Mouse (Mus musculus): ENCODE data around the gene Slc35c2. TPM values are rescaled to one million over a fixed set of nuclear protein-coding genes. Genes with fewer than 3 reads are reported as not detected.

Slc35c2 gene
- polyA plus RNA-seq, 2 experiments from 2014 or later: 31.1 to 45.6 TPM

GRCm38 (mm10) chr2:165234613-165235291, 52.9 kb downstream of the Slc35c2 start, which contains the start of gene Cdh22:
Gene Cdh22 (minus strand): TSS chr2:165234853.
- no peak for ATAC-seq

DNA sequence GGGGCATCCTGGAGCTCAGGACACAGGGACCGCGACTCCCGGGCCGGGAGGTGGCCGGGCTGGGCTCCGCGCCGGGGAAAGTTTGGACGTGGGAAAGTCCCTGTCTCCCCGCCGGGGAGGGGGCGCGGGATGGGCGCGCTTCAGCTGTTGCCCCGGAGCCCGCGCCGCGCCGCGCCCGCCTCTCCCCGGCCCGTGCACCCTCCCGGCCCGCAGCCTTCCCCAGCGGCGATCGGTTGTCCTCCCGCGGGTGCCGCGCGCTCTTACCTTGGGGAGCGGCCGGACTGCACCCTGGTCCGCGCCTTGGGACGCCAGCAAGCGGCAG, 53.4 kb downstream of the Slc35c2 start:
- ATAC-seq: no peak

DNA sequence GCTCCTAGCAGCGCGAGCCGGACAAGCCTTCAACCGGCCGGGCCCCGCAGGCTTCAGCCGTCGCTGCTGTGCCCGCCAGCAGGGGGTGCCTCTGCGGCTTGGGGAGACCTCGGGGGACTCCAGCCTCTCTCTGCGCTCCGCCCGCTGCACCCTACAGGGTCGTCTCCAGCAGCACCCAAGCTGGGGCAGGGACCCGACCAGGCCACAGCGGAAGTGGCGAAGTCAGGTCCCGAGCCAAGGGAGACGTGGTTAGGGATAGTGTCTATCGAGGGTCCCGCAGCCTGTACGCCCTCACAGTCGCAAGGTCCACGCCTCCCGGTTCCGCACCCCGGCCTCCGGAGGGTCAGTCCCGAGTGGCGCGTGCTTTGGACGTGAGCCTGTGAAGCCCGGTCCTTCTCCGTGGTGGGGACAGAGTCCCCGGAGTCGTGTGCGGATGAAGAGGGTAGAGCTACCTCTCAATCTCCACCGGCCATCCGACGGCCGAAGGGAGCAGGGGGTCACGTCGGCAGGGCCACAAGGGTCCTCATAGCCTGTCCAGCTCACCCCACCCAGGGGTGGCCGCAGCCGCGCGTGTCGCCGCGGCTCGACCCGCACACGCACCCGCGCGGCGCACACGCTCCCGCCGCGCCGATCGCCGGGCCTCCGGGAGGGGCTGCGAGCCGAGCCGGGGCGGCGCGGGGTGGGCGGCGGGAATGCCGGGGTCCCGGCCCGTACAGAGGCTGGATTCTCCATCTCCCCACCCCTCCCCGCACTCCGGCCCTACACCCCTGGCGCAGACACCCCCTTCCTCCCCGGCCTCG, 54.0 kb downstream of the Slc35c2 start:
- ATAC-seq: no peak

DNA sequence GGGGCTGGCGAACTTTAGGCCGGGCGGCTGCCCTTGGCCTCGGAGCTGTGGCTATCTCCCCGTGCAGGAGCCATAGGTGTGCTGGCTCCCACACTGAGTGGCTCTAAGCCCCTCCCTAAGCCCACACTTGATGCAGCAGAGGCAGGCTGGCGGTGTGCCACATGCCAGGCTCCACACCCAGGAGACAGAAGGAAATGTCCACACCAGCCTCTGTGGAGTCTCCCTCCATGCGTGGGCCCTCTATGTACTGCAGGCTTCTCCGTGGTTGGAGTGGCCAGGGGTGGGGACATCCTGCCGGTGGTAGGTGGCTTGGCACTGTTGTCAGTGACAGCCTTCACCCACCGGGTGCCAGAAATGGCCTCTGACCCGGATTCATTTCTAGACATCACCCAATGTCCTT, 58.6 kb downstream of the Slc35c2 start:
- ATAC-seq: no peak

Other genes starting within 250 kb of the Slc35c2 start
- 1 to 10 TPM; 1.2 to 1.7 TPM for gene Cd40, start 232.2 kb downstream of the Slc35c2 start, polyA plus RNA-seq (2017; shearing (Covaris generic))
- not detected for gene 1700025C18Rik, start 197.1 kb downstream of the Slc35c2 start, polyA plus RNA-seq (2017; shearing (Covaris generic))
- gene Cdh22, start 53.0 kb downstream of the Slc35c2 start, polyA plus RNA-seq (2017; shearing (Covaris generic)): not detected
- 10 to 100 TPM; 30.4 to 35.4 TPM for gene Elmo2, start 38.6 kb upstream of the Slc35c2 start, polyA plus RNA-seq (2017; shearing (Covaris generic))
- gene Zfp663, start 80.9 kb upstream of the Slc35c2 start, polyA plus RNA-seq (2017; shearing (Covaris generic)): not detected
- under 1 TPM in 1 of 2 experiments, not detected in 1; 0.08 TPM for gene Zfp334, start 100.4 kb upstream of the Slc35c2 start, polyA plus RNA-seq (2017; shearing (Covaris generic))
- not detected for gene Ocstamp, start 112.5 kb upstream of the Slc35c2 start, polyA plus RNA-seq (2017; shearing (Covaris generic))
- not detected for gene Slc13a3, start 185.4 kb upstream of the Slc35c2 start, polyA plus RNA-seq (2017; shearing (Covaris generic))
- 1 to 10 TPM; 3.1 to 4.6 TPM for gene Trp53rka, start 205.5 kb upstream of the Slc35c2 start, polyA plus RNA-seq (2017; shearing (Covaris generic))
- gene Slc2a10, start 215.9 kb upstream of the Slc35c2 start, polyA plus RNA-seq (2017; shearing (Covaris generic)): not detected